Mouse (Mus musculus) forebrain, embryonic 14.5 days (tissue): ENCODE data around the gene Sec24b. TPM values are rescaled to one million over a fixed set of nuclear protein-coding genes. Genes with fewer than 3 reads are reported as not detected.
A peak's percentile ranks its signal among the peaks of the same experiment; 100 is the strongest.

Experiments
- ATAC-seq: fragments of 200-750 bp; cut with Nextera tagmentation; 2 replicates; pipeline ENCODE4 v1.8.0; 2017; ENCODE audit warnings: mild to moderate bottlenecking, moderate library complexity
- DNase-seq: peaks from one replicate; pipeline ENCODE4 v3.0.0-alpha.2; 2015; ENCODE audit warnings: low spot score
- H3K27ac ChIP-seq: fragments of 300-500 bp; sonication (generic); 2 replicates; pipeline ENCODE4 v1.5.1; 2014; ENCODE audit warnings: low read depth, mild to moderate bottlenecking, control low read depth, low read length, moderate library complexity
- H3K27me3 ChIP-seq: fragments of 300-500 bp; sonication (generic); replicated peaks from 2 replicates; pipeline ENCODE4 v1.6.1; 2014; ENCODE audit warnings: low read length, control low read depth, mixed read lengths; ENCODE audit not compliant: control insufficient read depth, insufficient read depth
- H3K36me3 ChIP-seq: fragments of 300-500 bp; sonication (generic); 2 replicates; pipeline ENCODE4 v1.6.1; 2014; ENCODE audit warnings: low read length, control low read depth; ENCODE audit not compliant: control insufficient read depth, insufficient read depth
- H3K4me1 ChIP-seq: fragments of 300-500 bp; sonication (generic); 2 replicates; pipeline ENCODE4 v1.6.1; 2014; ENCODE audit warnings: antibody characterized with exemption, low read length, control low read depth; ENCODE audit not compliant: control insufficient read depth, insufficient read depth
- H3K4me2 ChIP-seq: fragments of 300-500 bp; sonication (generic); 2 replicates; pipeline ENCODE4 v1.6.1; 2014; ENCODE audit warnings: mild to moderate bottlenecking, control low read depth, low read length
- H3K4me3 ChIP-seq: fragments of 300-500 bp; sonication (generic); 2 replicates; pipeline ENCODE4 v1.5.1; 2014; ENCODE audit warnings: low read depth, low read length, control low read depth
- H3K9ac ChIP-seq: fragments of 300-500 bp; sonication (generic); 2 replicates; pipeline ENCODE4 v1.6.1; 2014; ENCODE audit warnings: mild to moderate bottlenecking, low read length, control low read depth, moderate library complexity
- H3K9me3 ChIP-seq: fragments of 300-500 bp; sonication (generic); replicated peaks from 2 replicates; pipeline ENCODE4 v1.6.1; 2016; ENCODE audit warnings: low read length, control low read depth, mixed read lengths; ENCODE audit not compliant: control insufficient read depth
- WGBS: fragments of 180-500 bp; shearing (Covaris S2); extraction: QIAGEN DNeasy Blood & Tissue Kit; methylation state at CpG from one replicate; pipeline ENCODE4 v1.1.7; 2014; 5-methylcytosine and 5-hydroxymethylcytosine counted together
- polyA plus RNA-seq: library from polyadenylated mRNA; unstranded; fragments of >200 nt; fragmentation: Nextera tagmentation; extraction: Ambion mirVana; gene quantifications from 2 replicates; pipeline ENCODE4 v1.2.1, GENCODE M21; 2014

Gene Sec24b
- polyA plus RNA-seq, 1 experiment from 2014 or later = 23.8 TPM

DNA sequence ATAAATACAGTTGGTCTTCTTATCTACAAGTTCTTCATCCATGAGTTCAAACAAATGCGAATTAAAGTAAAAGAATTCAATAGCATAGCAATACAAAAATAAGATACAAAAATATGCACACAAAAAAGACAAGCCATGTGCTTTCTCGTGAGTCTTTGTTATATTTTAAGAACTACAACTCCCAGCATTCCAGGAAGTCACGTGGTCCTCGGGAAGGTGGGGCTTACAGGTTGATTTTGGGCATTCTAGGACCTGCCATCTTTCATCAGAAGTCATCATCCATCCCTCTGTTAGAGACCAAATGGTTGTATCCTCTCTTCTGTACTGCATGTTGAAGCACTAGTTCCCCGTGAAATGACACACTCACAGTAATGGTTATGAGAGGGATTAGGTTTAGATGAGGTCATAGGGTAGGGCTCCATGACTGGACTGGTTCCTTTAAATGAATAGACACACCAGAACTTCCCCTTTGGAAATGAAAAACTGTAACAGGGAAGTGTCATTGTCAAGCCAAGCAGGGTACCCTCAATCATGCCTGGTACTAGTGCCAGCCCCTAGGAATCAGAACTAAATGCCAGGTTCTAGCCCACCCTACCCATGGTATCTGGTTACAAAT is 112.1 kb downstream of the Sec24b start:
- Histone ChIP-seq H3K27ac (no peak overlapping the region), H3K4me2 (no peak overlapping the region), H3K9ac (no peak overlapping the region), H3K4me3 (no peak overlapping the region), H3K27me3 (no peaks in the 10 kb centered on the region), H3K9me3 (no peaks in the 10 kb centered on the region), H3K36me3 (no peaks in the 10 kb centered on the region), H3K4me1 (no peaks in the 10 kb centered on the region)
- WGBS = 86% methylated on average over 5 of the region's 5 CpGs
- no peak for DNase-seq
- ATAC-seq = no peak

DNA sequence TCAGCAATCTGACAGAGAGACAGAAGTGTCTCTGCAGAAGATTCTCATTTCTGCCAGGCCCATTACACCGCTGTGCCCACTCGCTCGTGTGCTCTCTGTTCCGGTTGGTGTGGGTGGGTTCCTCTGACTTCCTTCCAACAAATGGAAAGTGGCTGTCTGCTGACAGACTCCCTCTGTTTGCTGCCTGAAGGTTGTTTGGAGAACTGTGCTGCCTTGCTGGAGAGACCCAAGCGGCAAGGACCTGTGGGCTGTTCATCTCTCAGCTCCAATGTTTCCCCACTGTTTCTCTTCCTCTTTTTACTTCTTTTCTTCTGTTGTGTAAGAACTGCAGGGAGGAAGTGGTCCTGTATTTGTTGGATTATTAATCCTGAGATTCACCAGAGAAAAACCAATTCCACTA is 113.0 kb downstream of the Sec24b start:
- H3K4me2 ChIP-seq = no peak overlapping the region
- no peaks in the 10 kb centered on the region for H3K27me3 ChIP-seq
- no peak for ATAC-seq
- 91% methylated on average over 5 of the region's 5 CpGs for WGBS
- DNase-seq = no peak
- H3K4me3 ChIP-seq = no peak overlapping the region
- no peaks in the 10 kb centered on the region for H3K4me1 ChIP-seq
- no peak overlapping the region for H3K27ac ChIP-seq
- no peaks in the 10 kb centered on the region for H3K9me3 ChIP-seq
- no peak overlapping the region for H3K9ac ChIP-seq
- H3K36me3 ChIP-seq = no peaks in the 10 kb centered on the region

DNA sequence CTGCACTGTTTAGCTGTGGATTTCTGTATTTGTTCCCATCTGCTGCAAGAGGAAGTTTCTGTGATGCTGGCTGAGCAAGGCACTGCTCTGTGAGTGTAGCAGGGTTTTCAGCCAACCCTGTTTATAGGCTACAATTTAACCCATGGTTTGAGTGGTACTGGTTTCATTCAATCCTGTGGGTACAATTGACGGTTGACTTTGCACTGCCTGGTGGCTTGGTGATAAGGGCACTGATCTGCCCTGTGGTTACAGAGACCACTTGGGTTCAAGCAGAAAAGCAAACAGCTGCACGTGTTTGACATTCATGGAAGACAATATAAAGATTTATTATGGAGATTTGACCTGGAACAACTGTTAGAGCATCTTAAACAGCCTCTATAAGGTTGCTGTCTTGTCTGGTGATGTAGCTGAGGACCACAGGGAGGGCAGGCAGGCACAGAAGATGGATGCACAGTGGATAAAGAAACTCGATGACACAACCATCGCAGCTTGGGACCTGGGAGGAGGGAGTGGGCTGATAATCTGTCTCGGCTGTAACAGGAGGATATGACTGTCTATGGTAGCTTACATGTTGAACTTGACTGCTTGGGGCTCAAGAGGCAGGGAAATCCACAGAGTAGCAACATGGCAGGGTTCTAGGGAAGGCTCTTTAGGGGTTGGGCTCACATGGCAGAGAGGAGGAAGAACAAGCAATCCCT is 115.0 kb downstream of the Sec24b start:
- Histone ChIP-seq H3K4me1 (no peaks in the 10 kb centered on the region), H3K36me3 (no peaks in the 10 kb centered on the region), H3K4me2 (no peak overlapping the region), H3K9me3 (no peaks in the 10 kb centered on the region), H3K27me3 (no peaks in the 10 kb centered on the region), H3K9ac (no peak overlapping the region), H3K4me3 (no peak overlapping the region), H3K27ac (no peak overlapping the region)
- ATAC-seq (no peak), DNase-seq (no peak)
- 84% methylated on average over 5 of the region's 5 CpGs for WGBS

DNA sequence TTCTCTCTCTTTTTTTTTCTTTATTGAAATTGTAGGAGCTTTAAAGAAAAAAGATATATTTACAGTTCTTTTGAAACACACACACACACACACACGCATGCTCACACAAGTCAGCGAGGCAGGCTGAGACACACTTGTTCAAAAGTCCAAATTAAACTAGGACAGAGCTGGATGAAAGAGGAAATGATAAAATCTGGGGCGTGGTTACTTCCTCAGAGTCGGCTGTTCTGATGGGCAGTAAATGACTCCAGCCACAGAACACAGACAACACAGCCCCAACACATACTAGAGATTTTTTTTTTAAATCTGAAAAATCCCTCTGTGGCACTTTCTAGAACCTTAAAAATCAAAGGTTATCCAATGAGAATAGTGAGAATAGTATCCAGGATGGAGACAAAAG is 117.5 kb downstream of the Sec24b start:
- H3K27me3 ChIP-seq = no peaks in the 10 kb centered on the region
- H3K4me3 ChIP-seq = no peak overlapping the region
- 93% methylated on average over 4 of the region's 4 CpGs for WGBS
- H3K36me3 ChIP-seq = no peaks in the 10 kb centered on the region
- ATAC-seq (no peak), DNase-seq (no peak)
- H3K27ac ChIP-seq = no peak overlapping the region
- H3K9me3 ChIP-seq = no peaks in the 10 kb centered on the region
- H3K4me1 ChIP-seq = no peaks in the 10 kb centered on the region
- no peak overlapping the region for H3K9ac ChIP-seq
- H3K4me2 ChIP-seq = no peak overlapping the region

DNA sequence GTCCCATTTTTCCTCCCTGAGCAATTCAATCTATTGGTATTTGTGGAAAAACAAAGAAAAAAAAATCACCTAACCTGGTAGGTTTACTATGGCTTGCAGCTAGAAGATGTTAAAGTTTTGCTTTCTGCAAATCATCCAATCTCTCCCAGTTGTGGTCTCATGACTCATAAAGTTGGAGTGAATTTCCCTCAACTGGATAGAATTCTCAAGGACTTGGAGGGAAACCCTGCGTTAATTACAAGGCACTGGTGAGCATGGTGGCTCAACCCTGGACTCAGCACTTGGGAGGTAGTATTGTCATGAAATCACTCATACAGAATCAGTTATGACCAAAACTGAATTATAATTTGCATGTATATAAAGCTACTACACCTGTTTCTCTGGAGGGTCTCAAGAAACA is 120.1 kb downstream of the Sec24b start:
- Histone ChIP-seq H3K4me3 (no peak overlapping the region), H3K27me3 (no peaks in the 10 kb centered on the region), H3K4me1 (0 out of 2 replicates have a peak, but pooled peaks cover 3% of the 10 kb centered on the region), H3K4me2 (no peak overlapping the region), H3K9me3 (no peaks in the 10 kb centered on the region), H3K27ac (no peak overlapping the region), H3K36me3 (no peaks in the 10 kb centered on the region), H3K9ac (no peak overlapping the region)
- ATAC-seq (no peak), DNase-seq (no peak)
- 91% methylated on average over 1 of the region's 1 CpGs for WGBS

GRCm38 (mm10) chr3:129940780-129941179 is 120.6 kb downstream of the Sec24b start:
- no peak overlapping the region for H3K4me2 ChIP-seq
- H3K27ac ChIP-seq = no peak overlapping the region
- DNase-seq (no peak), ATAC-seq (no peak)
- H3K9me3 ChIP-seq = no peaks in the 10 kb centered on the region
- H3K9ac ChIP-seq = no peak overlapping the region
- H3K36me3 ChIP-seq = no peaks in the 10 kb centered on the region
- H3K4me1 ChIP-seq = 0 out of 2 replicates have a peak, but pooled peaks cover 3% of the 10 kb centered on the region
- no peaks in the 10 kb centered on the region for H3K27me3 ChIP-seq
- H3K4me3 ChIP-seq = no peak overlapping the region
- 95% methylated on average over 2 of the region's 2 CpGs for WGBS

DNA sequence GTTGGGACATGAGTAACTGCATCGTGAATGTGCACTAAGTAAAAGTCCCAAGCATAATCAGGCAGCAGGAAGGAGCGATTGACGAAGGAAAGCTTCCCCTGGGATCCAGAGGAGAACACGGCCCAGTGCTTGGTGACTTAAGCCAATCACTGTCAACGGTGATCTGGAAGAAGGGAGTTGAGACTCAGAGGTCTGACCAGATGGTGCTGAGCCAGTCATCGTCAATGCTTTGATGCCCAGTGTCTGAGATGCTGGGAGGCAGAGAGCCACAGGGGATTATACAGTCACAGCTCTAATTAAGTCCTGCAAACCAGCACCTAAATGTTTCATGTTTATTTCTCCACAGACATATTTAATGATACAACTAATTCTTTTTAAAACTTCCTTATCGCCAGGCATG is 122.3 kb downstream of the Sec24b start:
- Histone ChIP-seq H3K9me3 (no peaks in the 10 kb centered on the region), H3K4me1 (0 out of 2 replicates have a peak, but pooled peaks cover 3% of the 10 kb centered on the region)
- no peak for DNase-seq

DNA sequence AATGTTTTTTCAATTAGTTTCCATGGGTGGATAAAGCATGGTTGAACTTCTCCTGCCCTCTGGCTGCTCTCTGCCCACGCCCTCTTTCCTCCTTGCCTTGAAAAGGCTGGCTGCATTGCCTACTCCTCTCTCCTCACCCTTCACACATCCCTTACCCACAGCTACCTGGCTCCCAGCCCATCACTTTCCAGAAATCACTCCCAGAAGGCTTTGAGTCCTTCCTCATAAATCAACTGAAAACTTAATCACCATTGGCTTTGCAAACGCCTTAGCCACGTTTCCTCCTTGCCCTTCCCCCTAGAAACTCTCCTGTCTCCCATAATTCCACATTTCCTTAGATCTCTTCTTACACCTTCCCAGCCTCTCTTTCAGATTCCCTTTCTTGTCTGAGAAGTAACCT is 123.5 kb downstream of the Sec24b start:
- H3K27me3 ChIP-seq = no peaks in the 10 kb centered on the region
- no peak overlapping the region for H3K4me3 ChIP-seq
- H3K27ac ChIP-seq = no peak overlapping the region
- H3K9ac ChIP-seq = no peak overlapping the region
- 71% methylated on average over 3 of the region's 3 CpGs for WGBS
- 0 out of 2 replicates have a peak, but pooled peaks cover 3% of the 10 kb centered on the region for H3K4me1 ChIP-seq
- H3K36me3 ChIP-seq = no peaks in the 10 kb centered on the region
- ATAC-seq (no peak), DNase-seq (no peak)
- H3K4me2 ChIP-seq = no peak overlapping the region
- H3K9me3 ChIP-seq = no peaks in the 10 kb centered on the region

More for the DNA sequence above, 122.3 kb downstream of the Sec24b start:
- no peak overlapping the region for H3K27ac ChIP-seq
- 59% methylated on average over 7 of the region's 7 CpGs for WGBS
- H3K4me3 ChIP-seq = no peak overlapping the region
- no peaks in the 10 kb centered on the region for H3K27me3 ChIP-seq
- no peak overlapping the region for H3K4me2 ChIP-seq
- H3K9ac ChIP-seq = no peak overlapping the region
- ATAC-seq = no peak
- H3K36me3 ChIP-seq = no peaks in the 10 kb centered on the region

- no peak overlapping the region for H3K27ac ChIP-seq
- H3K4me1 ChIP-seq = 0 out of 2 replicates have a peak, but pooled peaks cover 3% of the 10 kb centered on the region
- no peak overlapping the region for H3K9ac ChIP-seq
- no peaks in the 10 kb centered on the region for H3K27me3 ChIP-seq
- H3K4me2 ChIP-seq = no peak overlapping the region
- H3K36me3 ChIP-seq = no peaks in the 10 kb centered on the region
- WGBS = 19% methylated on average over 9 of the region's 9 CpGs
- no peaks in the 10 kb centered on the region for H3K9me3 ChIP-seq
- no peak for ATAC-seq
- peak; percentile 25 for DNase-seq
- H3K4me3 ChIP-seq = no peak overlapping the region
Measured at GRCm38 (mm10) chr3:129936561-129936960, 124.8 kb downstream of the Sec24b start.
